Mouse (Mus musculus): ENCODE results near the gene Ep400. TPM values are rescaled to one million over a fixed set of nuclear protein-coding genes. Genes with fewer than 3 reads are reported as not detected.

The Ep400 gene
- total and polyA plus RNA-seq, 3 experiments: 69.1 to 90.6 (median 74.6) TPM

GRCm38 (mm10) chr5:110665486-110666121 is 104.9 kb downstream of the Ep400 start:
- DNase-seq: no peak

- no peak for DNase-seq
Observed at GRCm38 (mm10) chr5:110664750-110665269, 105.7 kb downstream of the Ep400 start.

GRCm38 (mm10) chr5:110664041-110664440 is 106.5 kb downstream of the Ep400 start:
- no peak for DNase-seq

DNA sequence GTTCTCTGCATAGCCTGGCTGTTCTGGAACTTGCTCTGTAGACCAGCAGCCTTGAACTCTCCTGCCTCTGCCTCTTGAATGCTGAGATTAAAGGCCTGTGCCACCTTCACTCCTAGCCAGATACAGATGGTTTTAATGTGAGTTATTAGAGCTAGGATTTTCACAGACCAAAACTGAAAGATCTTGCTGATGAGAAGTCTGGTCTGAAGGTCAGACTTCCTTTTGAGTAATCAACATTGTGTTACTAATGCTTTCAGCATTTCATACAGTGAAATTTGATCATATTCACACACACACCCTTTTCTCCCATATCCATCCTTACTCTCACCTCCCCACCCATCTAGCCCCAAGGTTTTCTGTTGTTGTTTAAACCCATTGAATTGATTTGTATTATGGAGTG is 110.8 kb downstream of the Ep400 start:
- no peak for DNase-seq

DNA sequence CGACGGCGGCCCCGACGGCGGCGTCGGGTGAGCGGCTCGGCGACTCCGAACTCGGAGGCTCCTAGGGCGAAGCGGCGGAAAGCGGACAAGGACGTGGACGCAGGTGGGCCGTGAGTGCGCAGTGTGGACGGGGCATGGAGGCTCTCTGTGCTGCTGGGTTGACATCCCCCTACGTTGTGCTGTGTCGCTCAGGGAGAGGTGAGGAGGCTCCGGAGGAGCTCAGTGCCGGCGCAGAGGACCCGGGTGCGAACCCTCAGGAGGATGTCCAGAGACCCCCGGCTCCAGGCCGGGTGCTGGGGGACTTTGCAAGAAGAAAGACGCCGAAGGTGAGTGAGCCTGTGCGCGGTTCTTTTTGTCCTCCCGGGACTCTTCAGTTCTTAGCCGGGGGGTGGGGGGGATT is 116.8 kb downstream of the Ep400 start:
- no peak for DNase-seq

DNA sequence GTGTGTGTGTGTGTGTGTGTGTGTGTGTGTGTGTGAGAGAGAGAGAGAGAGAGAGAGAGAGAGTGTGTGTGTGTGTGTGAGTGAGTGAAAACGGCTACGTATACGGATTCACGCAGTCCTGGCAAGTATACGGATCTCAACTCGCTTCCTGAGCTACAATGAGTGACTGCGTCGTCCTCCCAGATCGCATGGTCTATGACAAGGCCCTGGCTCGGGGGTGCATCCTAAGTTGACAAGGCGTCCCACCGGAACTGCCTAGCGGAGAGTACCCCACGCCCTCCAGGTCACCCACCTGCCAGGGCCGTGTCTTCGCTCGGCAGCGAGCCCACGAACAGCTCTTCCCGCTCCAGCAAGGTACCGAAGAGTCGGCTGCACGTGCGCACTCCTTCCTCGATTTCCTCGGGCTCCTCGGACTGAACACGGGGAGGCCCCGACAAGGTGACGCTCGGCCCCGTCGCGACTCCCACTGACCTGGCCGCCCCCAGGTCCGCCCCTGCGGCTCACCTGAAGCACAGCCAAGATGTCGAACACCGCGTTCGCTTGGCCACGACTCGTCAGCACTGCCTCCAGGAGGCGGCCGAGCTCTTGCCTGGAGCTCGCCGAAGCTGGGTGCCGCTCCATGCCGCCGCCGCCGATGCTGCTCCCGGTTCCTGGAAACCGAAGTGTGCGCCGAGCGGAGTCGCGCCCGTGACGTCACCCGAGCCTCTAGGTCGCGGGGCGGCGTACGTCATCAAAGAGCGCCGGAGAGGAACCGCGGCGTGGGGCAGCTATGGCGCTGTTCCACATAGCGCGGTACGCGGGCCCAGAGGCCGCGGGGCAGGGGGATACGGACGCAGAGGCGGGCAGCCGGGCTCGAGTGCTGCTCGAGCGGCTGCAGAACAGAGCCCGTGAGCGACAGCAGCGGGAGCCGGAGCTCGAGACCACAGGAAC is 117.5 kb downstream of the Ep400 start, which contains the start of the genes Noc4l and Ddx51:
TSS of gene Noc4l (minus strand) at position 699 of the 930 bp plus-strand sequence.
TSS of gene Ddx51 (plus strand) at position 733 of the 930 bp plus-strand sequence.
- peak; percentile 95 for DNase-seq

- DNase-seq: no peak
Observed at GRCm38 (mm10) chr5:110646377-110646776, 124.1 kb downstream of the Ep400 start.

GRCm38 (mm10) chr5:110639459-110639858 is 131.1 kb downstream of the Ep400 start:
- peak; percentile 63 for DNase-seq

DNA sequence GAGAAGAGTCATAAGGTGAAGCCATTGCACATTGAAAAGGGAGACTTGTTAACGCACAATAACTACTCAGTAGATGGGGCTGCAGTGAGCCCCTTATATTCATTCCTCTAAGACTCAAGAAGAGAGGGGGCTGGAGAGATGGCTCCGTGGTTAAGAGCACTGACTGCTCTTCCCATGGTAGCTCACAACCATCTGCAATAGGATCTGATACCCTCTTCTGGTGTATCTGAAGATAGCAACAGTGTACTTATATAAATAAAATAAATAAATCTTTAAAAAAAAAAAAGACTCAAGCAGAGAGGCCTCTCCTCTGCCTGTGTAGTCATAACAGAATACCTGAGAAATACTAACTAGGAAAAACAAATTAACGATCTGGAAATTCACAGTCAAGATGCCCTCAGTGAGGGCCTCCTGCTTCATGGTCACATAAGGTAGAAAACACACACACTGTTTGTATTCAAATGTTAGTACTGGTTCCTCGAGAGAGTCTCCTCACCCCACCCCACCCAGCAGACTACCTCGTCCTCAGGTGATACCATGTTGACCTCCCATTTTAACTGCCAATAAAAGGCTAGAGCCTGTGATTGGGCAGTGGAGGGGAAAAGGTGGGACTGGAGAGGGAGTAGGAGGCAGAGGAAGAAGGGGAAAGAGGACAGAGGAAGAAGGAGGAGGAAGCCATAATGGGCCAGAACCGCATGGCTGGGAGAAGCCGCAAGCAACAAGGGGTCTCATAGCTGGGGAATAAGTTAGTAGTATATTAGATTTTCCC is 132.0 kb downstream of the Ep400 start:
- DNase-seq: no peak

DNA sequence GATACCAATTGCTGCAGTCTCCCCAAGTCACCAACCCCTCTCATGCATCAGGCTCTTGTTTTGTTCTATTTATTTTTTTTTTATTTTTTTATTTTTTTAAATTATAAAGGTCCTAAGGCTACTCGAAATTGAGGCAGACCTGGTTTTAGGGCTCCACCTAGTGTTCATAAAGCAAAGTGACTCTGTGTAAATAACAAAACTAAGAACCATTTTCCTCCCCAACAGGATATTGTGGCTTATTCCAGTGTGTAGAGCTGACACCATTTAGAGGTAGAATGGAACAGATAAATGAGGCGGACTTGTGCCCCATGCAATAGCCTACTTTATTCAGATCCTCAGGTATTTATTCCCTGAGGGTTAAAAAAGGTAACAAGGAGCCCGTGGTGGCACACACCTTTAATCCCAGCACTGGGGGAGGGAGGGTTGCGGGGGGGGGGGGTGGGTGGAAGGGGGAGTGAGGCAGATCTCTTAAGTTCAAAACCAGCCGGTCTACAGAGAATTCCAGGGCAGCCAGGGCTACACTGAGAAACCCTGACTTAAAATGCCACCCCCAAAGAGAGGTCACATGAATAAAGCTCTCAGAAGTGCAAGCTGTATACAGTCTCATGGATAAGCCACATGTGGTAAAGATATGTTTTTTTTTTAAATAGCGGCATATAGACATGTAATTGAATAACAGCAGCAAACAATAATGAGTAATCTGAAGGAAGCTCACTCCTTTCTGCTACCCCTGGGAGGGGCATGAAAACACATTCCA is 134.4 kb downstream of the Ep400 start:
- DNase-seq: no peak

DNA sequence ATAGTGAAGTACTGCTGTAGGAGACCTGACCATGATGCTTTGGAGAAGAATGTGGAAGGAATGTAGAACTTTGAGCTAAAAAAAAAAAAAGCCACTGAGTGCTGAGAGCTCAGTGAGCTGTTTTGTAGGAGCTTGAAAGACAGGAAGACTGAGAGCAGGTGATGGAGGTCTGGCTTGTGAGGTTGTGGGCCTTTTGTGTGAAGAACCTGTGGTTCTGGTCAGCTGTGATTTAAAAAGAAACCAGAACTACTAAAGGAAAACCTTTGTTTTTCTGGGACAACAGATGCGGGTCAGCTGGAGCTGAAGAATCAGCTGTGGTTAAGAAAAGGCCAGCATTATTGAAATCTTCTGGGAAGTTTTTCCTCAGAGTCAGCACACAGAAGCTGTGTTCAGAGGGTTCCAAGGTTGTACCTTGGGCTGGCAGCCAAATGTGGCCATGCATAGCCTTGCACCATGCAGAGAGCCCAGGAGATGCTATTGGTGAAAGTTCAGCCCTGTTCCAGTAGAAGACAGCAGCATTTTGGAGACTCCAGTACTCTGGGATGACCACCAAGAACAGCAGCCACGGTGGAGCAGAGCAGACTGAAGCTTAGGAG is 140.9 kb downstream of the Ep400 start:
- peak; percentile 89 for DNase-seq

DNA sequence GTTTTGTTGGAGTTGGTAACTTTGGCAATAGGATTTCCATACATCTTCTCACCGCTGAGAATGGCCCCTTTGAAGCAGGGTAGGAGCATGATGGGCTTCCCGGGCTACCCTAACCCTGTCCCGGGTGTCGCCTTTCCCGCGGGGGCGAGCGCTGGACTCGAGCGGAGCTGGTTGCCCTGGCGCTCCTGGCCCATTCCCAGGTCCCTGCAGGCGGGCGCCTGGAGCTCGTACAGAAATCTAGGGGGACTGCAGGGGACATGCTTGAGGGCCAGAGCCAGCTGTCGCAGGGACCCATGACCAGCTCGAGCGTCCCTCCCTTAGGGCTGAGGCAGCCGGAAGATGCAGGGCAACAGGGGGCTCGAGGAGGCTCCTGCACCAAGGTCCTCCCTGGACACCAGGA is 142.4 kb downstream of the Ep400 start:
- DNase-seq: no peak

DNA sequence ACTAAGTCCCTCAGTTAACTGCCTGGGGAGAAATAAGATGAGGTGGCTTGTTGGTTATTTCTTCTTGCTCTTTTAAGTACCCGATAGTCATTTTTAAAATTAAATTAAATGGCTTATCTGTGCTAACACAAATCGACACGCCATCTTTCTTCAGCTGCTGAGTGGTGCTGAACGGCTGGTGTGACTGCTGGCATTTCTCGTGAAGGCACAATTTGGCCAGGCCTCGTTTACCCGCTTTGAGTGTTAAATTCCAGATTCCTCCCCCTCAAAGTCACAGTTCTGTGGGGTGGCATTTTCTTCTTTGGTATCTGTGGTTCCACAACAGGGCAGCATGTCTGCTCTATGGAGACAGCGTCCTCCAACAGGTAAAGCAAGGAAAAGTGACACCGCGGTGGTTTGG is 143.2 kb downstream of the Ep400 start:
- DNase-seq: no peak

DNA sequence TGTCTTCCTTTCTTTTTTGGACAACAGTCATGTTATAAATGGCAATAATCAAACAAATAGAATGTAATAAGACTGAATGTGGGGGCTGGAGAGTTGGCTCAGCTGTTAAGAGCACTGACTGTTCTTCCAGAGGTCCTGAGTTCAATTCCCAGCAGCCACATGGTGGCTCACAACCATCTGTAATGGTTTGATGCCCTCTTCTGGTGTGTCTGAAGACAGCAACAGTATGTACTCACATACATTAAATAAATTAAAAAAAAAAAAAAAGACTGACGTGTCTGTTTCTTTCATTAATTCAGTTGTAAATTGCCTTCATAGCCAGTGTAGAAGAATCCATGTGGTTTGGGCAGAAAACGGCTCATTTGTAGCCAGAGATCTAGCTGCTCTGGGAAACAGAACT is 146.2 kb downstream of the Ep400 start:
- DNase-seq: no peak

- DNase-seq: no peak
Observed at GRCm38 (mm10) chr5:110619226-110619625, 151.3 kb downstream of the Ep400 start.

Small RNA genes within 50 kb of the gene (microRNA-seq; reads per million reads assigned to microRNA genes)
- 0.88 to 1.2 reads per million in 2 experiments for gene Mir7026

Other genes with a start within 250 kb of the Ep400 start
- gene Galnt9, start 226.4 kb downstream of the Ep400 start, total RNA-seq (2021): under 1 TPM in 1 of 2 experiments, not detected in 1; 0.14 TPM
- 0.25 and 0.41 TPM in 2 replicates for gene Galnt9, start 226.4 kb downstream of the Ep400 start, polyA plus RNA-seq (2012; rRNA removed)
- gene Noc4l, start 117.3 kb downstream of the Ep400 start, total RNA-seq (2021): 10 to 100 TPM; 19.3 to 19.7 TPM
- 54.4 and 68.1 TPM in 2 replicates for gene Noc4l, start 117.3 kb downstream of the Ep400 start, polyA plus RNA-seq (2012; rRNA removed)
- 10 to 100 TPM; 12.4 to 18.8 TPM for gene Ddx51, start 117.3 kb downstream of the Ep400 start, total RNA-seq (2021)
- 20.0 and 24.6 TPM in 2 replicates for gene Ddx51, start 117.3 kb downstream of the Ep400 start, polyA plus RNA-seq (2012; rRNA removed)
- gene Pus1, start 9.9 kb upstream of the Ep400 start, total RNA-seq (2021): 10 to 100 TPM; 37.0 to 54.3 TPM
- gene Pus1, start 9.9 kb upstream of the Ep400 start, polyA plus RNA-seq (2012; rRNA removed): 23.1 and 29.4 TPM in 2 replicates
- 10 to 100 TPM; 38.1 to 49.7 TPM for gene Ulk1, start 39.4 kb upstream of the Ep400 start, total RNA-seq (2021)
- gene Ulk1, start 39.4 kb upstream of the Ep400 start, polyA plus RNA-seq (2012; rRNA removed): 71.4 and 95.4 TPM in 2 replicates
- gene Hscb, start 69.1 kb upstream of the Ep400 start, total RNA-seq (2021): 10 to 100 TPM; 14.4 to 17.3 TPM
- gene Hscb, start 69.1 kb upstream of the Ep400 start, polyA plus RNA-seq (2012; rRNA removed): 9.9 and 10.8 TPM in 2 replicates
- gene Chek2, start 69.3 kb upstream of the Ep400 start, total RNA-seq (2021): 1 to 10 TPM; 3.4 to 3.6 TPM
- 2.6 and 3.7 TPM in 2 replicates for gene Chek2, start 69.3 kb upstream of the Ep400 start, polyA plus RNA-seq (2012; rRNA removed)
- 10 to 100 TPM; 17.2 to 21.1 TPM for gene Ttc28, start 109.1 kb upstream of the Ep400 start, total RNA-seq (2021)
- 14.1 and 17.0 TPM in 2 replicates for gene Ttc28, start 109.1 kb upstream of the Ep400 start, polyA plus RNA-seq (2012; rRNA removed)

Data from adrenal gland, adult 2 months (tissue).